Mouse (Mus musculus) kidney, adult 9 months (tissue): ENCODE measurements around the gene Dlx6.
A peak's percentile ranks its signal among the peaks of the same experiment; 100 is the strongest.

Experiments
- DNase-seq: peaks from one replicate; pipeline ENCODE4 v3.0.0; 2022

Gene Dlx6

GRCm38 (mm10) chr6:6863160-6863870 is at the start of gene Dlx6:
Dlx6 (plus strand) TSS chr6:6863334.
- no peak for DNase-seq

- DNase-seq = no peak
Observed at GRCm38 (mm10) chr6:6816821-6817220, 46.3 kb upstream of the Dlx6 start.

DNA sequence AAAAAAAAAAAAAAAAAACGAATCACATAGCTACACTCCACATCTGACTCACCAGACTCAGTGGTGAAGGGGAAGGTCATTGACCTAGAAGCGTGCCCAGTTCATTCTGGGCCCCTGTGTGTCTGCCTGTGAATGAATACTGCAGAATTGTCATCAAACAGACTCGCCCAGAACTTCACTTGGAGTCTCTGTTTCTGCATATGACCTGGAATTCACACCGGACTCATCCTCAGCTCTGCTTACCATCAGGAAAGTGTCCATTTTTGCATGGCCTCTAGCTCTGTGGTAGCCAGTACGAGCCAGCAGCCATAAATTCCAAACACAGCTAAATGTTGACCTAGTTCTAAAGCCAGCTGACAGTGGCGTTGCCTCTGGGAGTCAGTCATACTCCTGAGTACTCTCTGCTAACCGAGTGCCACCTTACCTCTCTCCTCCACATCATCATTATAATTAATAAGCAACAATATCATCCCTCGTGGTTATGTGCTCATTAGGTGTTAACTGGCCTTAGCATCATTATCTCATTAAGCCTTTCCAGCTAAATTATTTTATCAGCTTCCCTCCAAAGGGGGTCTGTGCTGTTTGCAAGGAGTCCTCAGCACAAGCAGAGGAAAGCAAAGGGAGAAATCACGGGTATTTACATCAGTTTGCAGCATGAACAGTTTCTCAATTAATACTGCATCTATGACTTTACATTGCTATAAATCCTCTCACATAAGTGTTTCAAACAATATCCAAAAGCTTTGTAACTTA is 44.9 kb upstream of the Dlx6 start:
- no peak for DNase-seq

- no peak for DNase-seq
Observed at GRCm38 (mm10) chr6:6819134-6819533, 44.0 kb upstream of the Dlx6 start.

GRCm38 (mm10) chr6:6825313-6825712 is 37.8 kb upstream of the Dlx6 start:
- DNase-seq = no peak

DNA sequence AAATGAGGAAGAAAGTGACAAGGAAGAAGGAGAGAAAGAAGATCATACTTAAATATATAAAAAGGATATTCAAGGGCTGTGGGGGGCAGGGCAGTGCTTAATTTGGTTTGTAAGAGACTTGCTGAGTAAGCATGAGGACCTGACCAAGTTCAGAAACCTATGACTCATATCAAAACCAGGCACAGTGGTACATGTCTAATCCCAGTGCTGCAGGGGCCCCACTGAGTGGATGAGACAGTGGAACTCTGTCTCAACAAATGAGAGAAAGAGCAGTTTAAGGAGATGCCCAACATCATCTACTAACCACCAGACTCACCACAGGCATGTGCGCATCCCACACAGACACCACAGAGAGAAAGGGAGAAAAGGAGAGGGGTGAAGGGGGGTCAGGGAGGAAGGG is 36.3 kb upstream of the Dlx6 start:
- no peak for DNase-seq

DNA sequence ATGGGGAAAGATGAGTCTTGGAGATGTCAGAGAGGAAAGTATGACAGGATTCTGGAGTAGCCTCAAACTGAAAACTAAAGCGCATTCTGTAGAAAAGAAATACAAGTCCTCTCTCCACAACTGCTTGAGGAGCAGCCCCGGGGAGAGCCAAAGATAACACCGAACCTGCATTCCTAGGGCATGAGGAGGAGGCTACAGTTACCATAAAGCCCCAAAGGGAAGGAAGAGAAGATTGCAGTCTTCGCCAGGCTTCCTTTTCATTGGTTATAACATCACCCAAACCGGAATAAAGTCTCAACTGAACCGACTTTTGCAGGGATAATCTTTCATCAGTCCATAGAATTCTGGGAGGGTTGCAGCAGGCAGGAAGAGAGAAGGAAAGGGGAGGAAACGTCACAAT is 32.7 kb upstream of the Dlx6 start:
- DNase-seq = no peak

DNA sequence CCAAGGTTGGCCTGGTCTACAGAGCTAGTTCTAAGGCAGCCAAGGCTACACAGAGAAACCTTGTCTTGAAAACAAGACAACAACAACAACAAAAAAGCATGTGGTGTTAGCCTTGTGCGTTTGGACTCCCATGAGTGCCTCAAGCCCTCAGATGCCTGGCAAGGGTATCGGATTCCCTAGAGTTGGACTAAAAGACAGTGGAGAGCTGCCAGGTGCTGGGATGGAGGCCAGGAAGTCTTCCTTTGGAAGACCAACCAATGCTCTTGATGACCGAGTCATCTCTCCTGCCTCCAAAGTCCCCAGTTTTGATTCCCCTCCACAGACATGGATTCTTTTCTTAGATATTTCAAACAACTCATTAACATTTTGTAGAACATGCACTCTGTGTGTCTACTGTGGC is 29.8 kb upstream of the Dlx6 start:
- DNase-seq = peak; percentile 9

DNA sequence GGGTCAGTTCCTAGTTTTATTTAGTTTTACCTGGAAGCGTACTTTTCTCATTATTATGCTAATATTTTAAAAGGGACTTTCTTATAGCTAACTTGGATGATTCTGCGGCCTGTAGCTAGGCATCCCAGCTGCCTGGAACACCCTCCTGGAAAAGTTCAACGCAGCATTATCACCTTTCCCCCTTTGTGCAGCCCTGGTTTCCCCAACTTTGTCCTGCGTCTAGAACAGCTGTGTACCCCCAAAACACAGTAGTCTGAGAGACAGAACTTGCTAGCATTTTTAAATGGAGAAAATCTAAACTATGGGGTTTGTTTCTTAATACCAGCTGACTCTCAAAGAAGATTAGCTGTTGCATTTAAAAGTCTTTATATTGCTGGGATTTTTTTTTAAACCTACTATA is 14.6 kb upstream of the Dlx6 start:
- no peak for DNase-seq

DNA sequence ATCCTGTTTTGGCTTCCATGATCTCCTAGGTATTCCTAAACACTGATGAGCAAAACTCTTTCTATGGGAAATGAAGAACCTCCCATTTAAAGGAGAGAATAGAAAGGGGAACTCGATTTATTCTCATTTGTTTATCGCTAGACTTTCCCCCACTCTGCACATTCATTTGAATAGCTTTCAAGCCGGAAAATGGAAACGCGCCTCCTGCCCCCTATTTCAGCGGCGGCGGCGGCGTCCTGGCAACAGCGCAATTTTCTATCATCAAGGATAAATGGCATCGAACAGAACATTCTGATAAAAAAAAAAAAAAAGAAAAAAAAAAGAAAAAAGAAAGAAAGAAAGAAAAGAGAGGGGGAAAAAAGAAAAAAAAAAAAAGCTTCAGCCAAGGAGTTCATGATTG is 13.4 kb upstream of the Dlx6 start:
- no peak for DNase-seq

- no peak for DNase-seq
Observed at GRCm38 (mm10) chr6:6850324-6851060, 12.6 kb upstream of the Dlx6 start.

- no peak for DNase-seq
Observed at GRCm38 (mm10) chr6:6851166-6851565, 12.0 kb upstream of the Dlx6 start.

GRCm38 (mm10) chr6:6852944-6853343 is 10.2 kb upstream of the Dlx6 start:
- DNase-seq = no peak

DNA sequence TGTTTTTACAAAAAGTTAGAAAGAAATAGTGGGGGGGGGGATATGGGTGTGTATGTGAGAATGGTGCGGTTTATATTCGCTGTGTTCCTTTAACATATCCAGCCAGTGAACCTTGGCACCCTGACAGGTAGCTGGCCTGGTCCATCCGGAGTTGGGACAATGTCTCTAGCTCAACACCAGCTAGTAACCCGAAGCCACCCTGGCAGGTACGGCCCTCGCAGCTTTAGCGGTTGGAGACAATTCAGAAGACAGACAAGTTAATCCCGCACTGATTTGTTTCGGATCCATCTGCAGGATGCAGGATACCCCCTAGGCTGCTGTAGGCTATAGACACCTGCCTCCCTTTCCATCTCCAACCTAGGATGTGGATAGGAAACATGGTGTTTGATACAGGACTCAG is 9.0 kb upstream of the Dlx6 start:
- no peak for DNase-seq

DNA sequence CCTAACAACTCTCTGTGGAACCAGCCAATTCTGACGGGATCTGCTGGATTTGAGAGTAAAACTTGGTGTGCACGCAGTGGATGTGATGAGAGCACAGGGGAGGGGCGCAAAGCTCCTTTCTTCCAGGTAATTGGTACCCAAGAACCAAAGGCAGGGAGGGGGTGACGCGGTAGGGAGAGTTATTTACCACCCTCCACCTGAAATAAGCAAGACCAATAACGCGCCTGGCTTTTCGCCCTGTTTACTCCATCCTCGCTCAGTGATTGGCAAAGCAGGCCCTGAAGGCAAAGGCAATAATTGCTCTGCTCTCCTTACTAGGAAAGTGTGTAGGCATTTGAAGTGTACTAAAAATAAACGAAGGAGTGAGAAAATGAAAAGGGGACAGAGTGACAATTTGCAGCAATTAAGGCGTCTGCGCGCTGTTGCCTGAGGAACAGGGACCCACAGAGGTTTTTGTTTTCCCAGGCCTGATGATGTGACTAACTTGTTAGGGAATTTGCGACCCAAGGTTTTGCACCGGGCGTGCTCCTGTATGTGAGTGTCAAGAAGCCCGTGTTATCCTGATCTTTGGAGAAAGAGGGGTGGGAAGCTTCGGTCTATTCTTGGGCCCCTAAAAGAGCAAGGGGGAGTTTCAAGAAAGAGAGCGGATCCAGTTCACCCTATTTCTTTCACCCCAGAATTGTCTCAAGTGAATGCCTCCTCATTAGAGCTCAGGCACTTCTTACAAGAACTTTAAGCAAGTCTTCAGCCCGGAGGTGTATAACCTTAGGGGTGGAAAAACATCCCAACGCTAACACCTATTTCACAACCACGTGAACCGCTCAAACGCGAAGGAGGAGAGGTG is 8.0 kb upstream of the Dlx6 start:
- no peak for DNase-seq

- DNase-seq = no peak
Observed at GRCm38 (mm10) chr6:6855746-6856185, 7.4 kb upstream of the Dlx6 start.

DNA sequence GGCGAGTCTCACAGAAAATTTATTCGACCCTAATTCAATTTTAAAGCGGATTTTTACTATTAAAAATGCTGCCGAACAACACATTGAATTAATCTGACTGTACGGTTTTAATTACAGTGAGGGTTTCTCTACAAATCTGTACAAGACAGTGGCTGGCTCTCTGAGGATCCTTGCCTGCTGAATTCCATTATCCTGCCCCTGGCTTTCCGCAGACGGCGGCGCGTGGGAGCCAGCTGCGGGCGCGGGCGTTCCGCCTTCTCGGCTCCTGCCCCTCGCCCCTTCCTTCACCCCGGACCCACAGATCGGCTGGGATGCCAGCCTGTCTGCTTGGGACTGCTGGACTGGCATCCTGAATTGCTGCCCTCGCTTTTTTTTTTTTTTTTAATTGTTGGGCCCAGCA is 6.8 kb upstream of the Dlx6 start:
- no peak for DNase-seq

- no peak for DNase-seq
Observed at GRCm38 (mm10) chr6:6856881-6857280, 6.3 kb upstream of the Dlx6 start.

DNA sequence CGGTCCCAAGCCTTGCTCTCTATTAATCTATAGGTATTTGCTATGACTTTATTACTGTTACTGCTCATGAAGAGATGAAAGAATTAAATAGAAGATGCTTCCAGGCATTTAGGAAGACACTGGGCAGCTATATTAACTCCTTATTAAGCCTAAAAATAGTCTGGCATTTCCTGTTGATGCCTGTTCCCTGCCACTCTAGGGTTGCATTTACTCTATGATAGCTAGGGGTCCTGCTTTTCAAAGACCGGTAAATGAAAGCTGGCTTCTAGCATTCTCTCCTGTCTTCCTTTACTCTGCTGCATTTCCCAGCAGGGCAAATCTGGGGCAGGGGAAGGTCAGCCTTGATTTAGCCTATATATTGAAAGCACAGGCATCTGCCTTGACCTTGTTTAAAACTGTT is 5.4 kb upstream of the Dlx6 start:
- DNase-seq = no peak

- DNase-seq = no peak
Observed at GRCm38 (mm10) chr6:6858571-6858970, 4.6 kb upstream of the Dlx6 start.

- no peak for DNase-seq
Observed at GRCm38 (mm10) chr6:6859111-6859949, 3.8 kb upstream of the Dlx6 start.

DNA sequence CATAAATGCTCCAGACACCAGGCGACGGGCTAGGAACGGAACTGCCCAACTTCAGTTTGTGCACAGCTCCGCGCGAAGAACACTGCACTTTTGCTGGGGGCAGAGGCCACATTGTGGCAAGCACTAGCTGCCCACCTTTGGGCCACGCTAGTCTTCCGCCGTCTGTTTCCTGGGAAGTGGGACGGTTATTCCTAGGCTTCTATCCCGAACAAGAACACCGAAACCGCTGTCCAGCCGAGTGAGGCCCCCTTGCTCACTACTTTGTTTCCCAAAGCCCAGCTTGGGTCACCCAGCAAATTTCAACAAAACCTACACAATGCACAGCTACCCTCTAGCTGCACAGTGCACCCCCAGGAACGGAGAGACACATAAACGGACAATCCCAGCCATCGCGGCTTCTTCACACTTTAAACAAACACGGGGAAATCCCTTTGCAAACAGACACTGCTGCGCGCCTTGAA is 3.2 kb upstream of the Dlx6 start:
- no peak for DNase-seq
